ENCODE assay signal across 31 mouse cellular contexts in the genomic region with DNA sequence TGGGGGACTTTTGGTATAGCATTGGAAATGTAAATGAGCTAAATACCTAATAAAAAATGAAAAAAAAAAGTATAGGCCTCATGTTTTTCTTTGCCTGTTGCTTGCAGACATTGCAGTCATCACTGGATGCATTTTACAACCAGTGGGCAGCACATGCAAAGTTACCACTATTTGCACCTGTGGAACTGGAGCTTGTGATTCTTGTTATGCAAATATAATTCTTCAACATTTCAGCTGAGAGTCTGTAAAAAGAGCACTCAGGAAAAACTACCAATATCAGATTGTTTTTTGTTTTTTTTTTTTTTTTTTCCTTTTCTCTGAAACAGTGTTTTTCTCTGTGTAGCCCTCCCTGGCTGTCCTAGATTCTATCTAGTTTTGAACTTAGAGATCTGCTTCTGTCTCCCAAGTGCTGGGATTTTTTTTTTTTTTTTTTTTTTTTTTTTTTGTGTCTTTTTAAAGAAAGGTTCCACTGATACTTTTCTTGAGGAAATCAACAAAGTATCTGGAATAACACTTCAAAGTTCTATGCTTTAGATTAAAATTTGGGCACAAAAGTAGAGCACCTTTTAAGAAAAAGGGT.
"Had no signal": no experiment of that assay in that cellular context is flagged by ENCODE, and none has a peak within 500 bp of the region (broad histone marks: within the 10 kb centered on the region; RNA-seq: fewer than 3 reads in every experiment).

No protein-coding gene starts in this region.

- H3K9ac ChIP-seq: limb, embryonic 12.5 days; limb, embryonic 13.5 days; limb, embryonic 15.5 days; liver, embryonic 12.5 days; liver, embryonic 13.5 days; liver, embryonic 14.5 days; liver, embryonic 15.5 days; liver, postnatal 0 days; lung, embryonic 14.5 days; lung, embryonic 15.5 days; midbrain, embryonic 12.5 days; midbrain, embryonic 13.5 days; midbrain, embryonic 15.5 days had no signal

- ATAC-seq: liver, embryonic 12.5 days; liver, postnatal 0 days; lung, postnatal 0 days; midbrain, embryonic 13.5 days; midbrain, embryonic 15.5 days; midbrain, embryonic 16.5 days had no signal

- DNase-seq: left cerebral cortex, postnatal 4 days; liver; liver, embryonic 13.5 days; liver, postnatal 0 days; lung, adult 18-20 months; lung, adult 2 months; lung, embryonic 14.5 days; lung, postnatal 10 days; lung, postnatal 14 days; lung, postnatal 36 days; lung, postnatal 4 days; midbrain, embryonic 14.5 days had no signal

- H3K9me3 ChIP-seq: limb, embryonic 10.5 days; limb, embryonic 12.5 days; limb, embryonic 13.5 days; limb, embryonic 15.5 days; liver, embryonic 12.5 days; liver, embryonic 13.5 days; liver, embryonic 15.5 days; lung, embryonic 15.5 days; midbrain, embryonic 10.5 days; midbrain, embryonic 12.5 days; midbrain, embryonic 15.5 days had no signal

- H3K4me2 ChIP-seq: limb, embryonic 12.5 days; limb, embryonic 13.5 days; limb, embryonic 15.5 days; liver, embryonic 11.5 days; liver, embryonic 12.5 days; liver, embryonic 13.5 days; liver, embryonic 15.5 days; lung, embryonic 14.5 days; lung, embryonic 15.5 days; midbrain, embryonic 11.5 days; midbrain, embryonic 12.5 days; midbrain, embryonic 13.5 days; midbrain, embryonic 15.5 days had no signal

- H3K27me3 ChIP-seq: limb, embryonic 12.5 days; limb, embryonic 13.5 days; limb, embryonic 15.5 days; liver, embryonic 12.5 days; liver, embryonic 13.5 days; liver, embryonic 15.5 days; lung, embryonic 15.5 days; megakaryocyte, embryonic 14.5 days; midbrain, embryonic 12.5 days; midbrain, embryonic 13.5 days; midbrain, embryonic 15.5 days had no signal

- H3K36me3 ChIP-seq: limb, embryonic 10.5 days; limb, embryonic 12.5 days; limb, embryonic 13.5 days; limb, embryonic 15.5 days; liver, embryonic 12.5 days; liver, embryonic 13.5 days; liver, embryonic 15.5 days; lung, embryonic 15.5 days; midbrain, embryonic 10.5 days; midbrain, embryonic 12.5 days; midbrain, embryonic 13.5 days; midbrain, embryonic 15.5 days had no signal

- H3K4me3 ChIP-seq: limb, embryonic 10.5 days; limb, embryonic 12.5 days; limb, embryonic 13.5 days; limb, embryonic 15.5 days; liver, embryonic 12.5 days; liver, embryonic 13.5 days; liver, embryonic 15.5 days; lung, embryonic 15.5 days; megakaryocyte, embryonic 14.5 days; midbrain, embryonic 10.5 days; midbrain, embryonic 12.5 days; midbrain, embryonic 13.5 days; midbrain, embryonic 15.5 days; myocyte had no signal

- H3K27ac ChIP-seq: limb, embryonic 10.5 days; limb, embryonic 12.5 days; limb, embryonic 13.5 days; limb, embryonic 15.5 days; liver, embryonic 12.5 days; liver, embryonic 13.5 days; liver, embryonic 14.5 days; liver, embryonic 15.5 days; lung, embryonic 15.5 days; macrophage; midbrain, embryonic 10.5 days; midbrain, embryonic 12.5 days; midbrain, embryonic 13.5 days; midbrain, embryonic 15.5 days had no signal

- H3K4me1 ChIP-seq: limb, embryonic 10.5 days; limb, embryonic 12.5 days; limb, embryonic 15.5 days; liver, embryonic 12.5 days; liver, embryonic 13.5 days; liver, embryonic 15.5 days; lung, embryonic 15.5 days; megakaryocyte, embryonic 14.5 days; midbrain, embryonic 10.5 days; midbrain, embryonic 12.5 days; midbrain, embryonic 13.5 days; midbrain, embryonic 15.5 days had no signal
